ENCODE assay signal across 8 mouse cellular contexts in genomic region chr13:41486606-41487408, GRCm38 (mm10). TPM values are rescaled to one million over a fixed set of nuclear protein-coding genes. Genes with fewer than 3 reads are reported as not detected.
DNase-seq lines count a peak whose midpoint lies in the region; ATAC-seq and TF ChIP-seq lines count a peak whose summit lies in the region.

Gene Nedd9, minus strand, starts transcription at chr13:41487362.

- no peaks in the 10 kb centered on the region for H3K9me3 ChIP-seq in liver, embryonic 14.5 days (ENCODE audit: control insufficient read depth, low read length)
- no peaks in the 10 kb centered on the region for H3K9me3 ChIP-seq in neural tube, embryonic 12.5 days

- H3K36me3 ChIP-seq in heart, adult 2 months (ENCODE audit: control insufficient read depth, insufficient read depth, low read length), result no peaks in the 10 kb centered on the region; the same call in 1 of the 2 replicates
- no peaks in the 10 kb centered on the region for H3K36me3 ChIP-seq in liver, embryonic 14.5 days (replicated peaks; ENCODE audit: control insufficient read depth, insufficient read depth, low read depth)
- no peaks in the 10 kb centered on the region for H3K36me3 ChIP-seq in neural tube, embryonic 12.5 days

- no peaks in the 10 kb centered on the region for H3K79me2 ChIP-seq in heart, adult 2 months (replicated peaks; ENCODE audit: control insufficient read depth, insufficient read depth, low read length)

- H3K4me1 ChIP-seq in heart, adult 2 months (ENCODE audit: control insufficient read depth, insufficient read depth, low read length), result peaks cover 11% of the 10 kb centered on the region
- peaks cover 0 to 3% of the 10 kb centered on the region in 2 experiments; a peak in 2 of 4 replicates for H3K4me1 ChIP-seq in liver, embryonic 14.5 days (replicated peaks; ENCODE audit: control insufficient read depth in 2 of 2, insufficient read depth in 2 of 2, low read length in 1 of 2)
- H3K4me1 ChIP-seq in neural tube, embryonic 12.5 days, result peaks cover 8% of the 10 kb centered on the region; the same call in 1 of the 2 replicates

- no peak for TF ChIP-seq CTCF in heart, adult 2 months (IDR thresholded peaks at IDR 0.05)
- no peak for TF ChIP-seq CTCF in liver, embryonic 14.5 days (IDR thresholded peaks at IDR 0.05; ENCODE audit: low read depth)

- peak; percentile 43; the same call in 1 of the 2 replicates for ATAC-seq in liver, embryonic 14.5 days (ENCODE audit: insufficient read depth)
- no peak for ATAC-seq in neural tube, embryonic 12.5 days (ENCODE audit: low FRiP score, low read depth)

- H3K27me3 ChIP-seq in heart, adult 2 months (ENCODE audit: control insufficient read depth, insufficient read depth, low read length), result no peaks in the 10 kb centered on the region
- no peaks in the 10 kb centered on the region for H3K27me3 ChIP-seq in liver, embryonic 14.5 days (ENCODE audit: control insufficient read depth, insufficient read depth, low read length)
- H3K27me3 ChIP-seq in neural tube, embryonic 12.5 days (replicated peaks), result no peaks in the 10 kb centered on the region

- intact Hi-C loops in heart, adult 2 months (cut with DNase I), result loop anchor here (1.0 to 5.0 kb wide), 3 partner anchors 21 to 130 kb away; no protein-coding TSS in a partner anchor

- H3K4me2 ChIP-seq in liver, embryonic 14.5 days (ENCODE audit: low read depth), result peak within 1 kb of the TSS; percentile 24
- H3K4me2 ChIP-seq in neural tube, embryonic 12.5 days (replicated peaks), result no peak within 1 kb of the TSS

- H3K9ac ChIP-seq in heart, adult 2 months (ENCODE audit: low read depth, low read length), result peak within 1 kb of the TSS; percentile 35
- no peak within 1 kb of the TSS for H3K9ac ChIP-seq in liver, embryonic 14.5 days (replicated peaks)
- no peak within 1 kb of the TSS for H3K9ac ChIP-seq in neural tube, embryonic 12.5 days

- H3K27ac ChIP-seq in heart, adult 2 months, result peak within 1 kb of the TSS; percentile 81
- H3K27ac ChIP-seq in liver, embryonic 14.5 days, result no peak within 1 kb of the TSS
- no peak within 1 kb of the TSS for H3K27ac ChIP-seq in neural tube, embryonic 12.5 days

- no peak for DNase-seq in layer of hippocampus, adult 18-20 months (ENCODE audit: low spot score in 2 of 2)
- no peak for DNase-seq in layer of hippocampus, adult 9-10 months (ENCODE audit: low spot score)
- peak; percentile 70 to 85 for DNase-seq in heart, adult 2 months
- peak; percentile 58 for DNase-seq in kidney, adult 11 months
- no peak for DNase-seq in liver, embryonic 14.5 days (ENCODE audit: low read depth in 3 of 3, low spot score in 3 of 3)
- DNase-seq in right cerebral cortex, adult 18-20 months, result no peak
- DNase-seq in c-Kit-positive CD71-positive TER-119-positive erythroid progenitor cells, embryonic 14.5 days (ENCODE audit: low spot score), result no peak

- peak within 1 kb of the TSS; percentile 32 for H3K4me3 ChIP-seq in heart, adult 2 months
- peak within 1 kb of the TSS; percentile 12 to 48; a peak in 3 of 4 replicates for H3K4me3 ChIP-seq in liver, embryonic 14.5 days (ENCODE audit: insufficient read depth in 1 of 2, low read depth in 2 of 2, low read length in 2 of 2)
- H3K4me3 ChIP-seq in neural tube, embryonic 12.5 days, result no peak within 1 kb of the TSS

- TF ChIP-seq EP300 in heart, adult 2 months (IDR thresholded peaks at IDR 0.05; ENCODE audit: insufficient read depth, low read depth, low read length), result peak; percentile 58; the same call in 1 of the 2 replicates
- TF ChIP-seq EP300 in liver, embryonic 14.5 days (IDR thresholded peaks at IDR 0.05; ENCODE audit: low read depth), result no peak

- TF ChIP-seq POLR2A in heart, adult 2 months (IDR thresholded peaks at IDR 0.05; ENCODE audit: insufficient read depth, low read depth, low read length), result peak; percentile 48; the same call in 1 of the 2 replicates

- 27% methylated on average over 15 of the region's 15 CpGs for WGBS in heart, adult 2 months
- WGBS in liver, embryonic 14.5 days (ENCODE audit: insufficient replicate concordance), result 12% methylated on average over 15 of the region's 15 CpGs
- 74% methylated on average over 15 of the region's 15 CpGs for WGBS in neural tube, embryonic 12.5 days

RNA-seq across cellular contexts. Expression of gene Nedd9, which starts in this region (rescaled TPM):
- 10 to 100 TPM; 12.6 to 12.9 TPM for total RNA-seq in layer of hippocampus, adult 18-20 months (2021)
- total RNA-seq in heart, adult 2 months (2021), result 10 to 100 TPM; 26.7 to 28.9 TPM
- 15.2 and 24.7 TPM in 2 replicates for polyA plus RNA-seq in heart, adult 2 months (2012; rRNA removed)
- polyA plus RNA-seq in liver, embryonic 14.5 days (2012; rRNA removed), result 1.1 and 1.2 TPM in 2 replicates
- 2.7 and 3.2 TPM in 2 replicates for polyA plus RNA-seq in liver, embryonic 14.5 days (2014; fragmentation: Nextera tagmentation; extraction: Ambion mirVana)
- 28.9 and 30.7 TPM in 2 replicates for polyA plus RNA-seq in neural tube, embryonic 12.5 days (2016; fragmentation: Nextera tagmentation; extraction: Ambion mirVana)

Comparison
In these comparisons a context has a peak if more than half of its experiments do, and no peak if none do; other contexts are left out.
1. DNase-seq: peak in heart, adult 2 months (2 of 2) and kidney, adult 11 months (single experiment); none in layer of hippocampus, adult 18-20 months (0 of 2), layer of hippocampus, adult 9-10 months (single experiment), liver, embryonic 14.5 days (0 of 3), right cerebral cortex, adult 18-20 months (single experiment) and c-Kit-positive CD71-positive TER-119-positive erythroid progenitor cells, embryonic 14.5 days (single experiment).